Mouse (Mus musculus) yolk sac, embryonic 10.5 days (tissue): ENCODE measurements around the gene Ffar3.

ENCODE experiments used
- DNase-seq: peaks from one replicate; pipeline ENCODE4 v3.0.0-alpha.2; 2017; ENCODE audit warnings: low spot score

Ffar3 gene

DNA sequence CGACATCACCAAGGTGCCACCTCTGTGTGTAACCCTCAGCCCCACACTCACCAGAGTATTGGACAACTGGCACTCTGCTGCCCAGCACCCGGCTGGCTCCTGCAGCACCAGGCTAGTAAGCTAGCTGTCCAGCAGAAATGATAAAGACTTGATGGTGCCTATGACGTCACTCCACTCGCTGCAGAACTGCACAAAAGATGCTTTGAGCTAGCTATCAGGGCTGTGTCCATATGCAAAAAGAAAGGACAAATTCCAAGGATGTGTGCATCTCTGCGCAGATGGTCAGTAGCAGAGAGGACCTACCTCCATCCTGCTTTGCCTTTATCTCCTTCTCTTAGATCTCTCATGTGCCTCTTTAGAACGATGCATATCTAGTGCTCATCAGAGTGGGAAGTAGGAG is at the start of gene Ffar3:
Gene Ffar3 (minus strand): TSS at position 101 of the 400 bp plus-strand sequence.
- DNase-seq = no peak

DNA sequence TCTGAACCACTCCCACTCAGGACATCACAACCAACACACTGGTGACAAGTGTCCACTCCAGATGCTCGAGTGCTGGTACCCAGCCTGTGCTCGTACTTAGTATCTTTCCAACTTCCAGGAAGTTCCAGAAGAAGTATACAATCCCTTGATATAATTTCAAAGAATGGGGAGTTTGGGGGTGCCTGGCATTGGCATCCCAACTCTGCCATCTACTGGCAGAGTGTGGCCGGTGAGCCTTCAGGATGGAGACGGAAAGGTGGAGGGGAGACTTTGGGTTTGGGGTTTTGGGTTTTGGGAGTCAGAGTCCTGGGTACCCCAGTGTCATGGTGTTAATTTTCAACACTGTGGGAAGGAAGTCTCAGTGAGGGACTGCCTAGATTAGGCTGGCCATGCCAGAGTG is 48.1 kb upstream of the Ffar3 start:
- no peak for DNase-seq

DNA sequence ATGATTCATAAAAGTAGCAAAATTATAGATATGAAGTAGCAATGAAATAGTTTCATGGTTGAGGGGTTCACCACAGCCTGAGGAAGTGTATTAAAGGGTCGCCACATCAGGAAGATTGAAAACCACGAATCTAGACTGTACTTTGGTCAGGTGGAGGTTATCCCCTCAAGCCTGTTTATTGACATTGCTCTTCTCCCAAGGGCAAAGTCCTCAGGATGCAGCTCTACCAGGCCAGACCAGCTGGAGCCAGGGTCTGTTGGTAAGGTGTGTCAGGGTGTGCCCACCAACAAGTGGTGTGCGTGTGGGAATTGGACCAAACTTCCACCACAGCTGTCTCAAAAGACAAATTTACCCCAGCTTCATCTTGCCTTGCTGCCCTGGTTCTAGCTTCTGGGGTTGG is 39.2 kb upstream of the Ffar3 start:
- DNase-seq = peak; percentile 53

DNA sequence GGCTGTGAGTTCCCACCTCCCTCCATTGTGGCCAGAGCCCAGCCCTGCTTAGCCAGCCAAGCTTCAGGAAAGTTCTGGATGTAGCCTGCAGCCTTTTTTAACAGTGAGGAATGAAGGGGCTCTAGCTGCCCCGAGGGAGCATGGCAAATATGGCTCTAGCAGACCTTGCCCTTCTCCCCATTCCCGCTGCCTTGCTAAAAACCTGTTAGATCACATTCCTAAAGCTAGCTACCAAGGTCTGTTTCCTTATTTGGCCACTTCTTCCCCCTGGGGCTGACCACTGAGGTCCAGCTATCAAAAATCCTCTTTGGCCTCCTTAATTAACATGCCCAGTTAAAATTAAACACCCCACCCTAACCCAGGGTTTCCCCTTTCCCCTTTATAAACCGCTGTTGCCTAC is 36.5 kb upstream of the Ffar3 start:
- DNase-seq = no peak

GRCm38 (mm10) chr7:30891746-30892145 is 35.8 kb upstream of the Ffar3 start:
- no peak for DNase-seq

DNA sequence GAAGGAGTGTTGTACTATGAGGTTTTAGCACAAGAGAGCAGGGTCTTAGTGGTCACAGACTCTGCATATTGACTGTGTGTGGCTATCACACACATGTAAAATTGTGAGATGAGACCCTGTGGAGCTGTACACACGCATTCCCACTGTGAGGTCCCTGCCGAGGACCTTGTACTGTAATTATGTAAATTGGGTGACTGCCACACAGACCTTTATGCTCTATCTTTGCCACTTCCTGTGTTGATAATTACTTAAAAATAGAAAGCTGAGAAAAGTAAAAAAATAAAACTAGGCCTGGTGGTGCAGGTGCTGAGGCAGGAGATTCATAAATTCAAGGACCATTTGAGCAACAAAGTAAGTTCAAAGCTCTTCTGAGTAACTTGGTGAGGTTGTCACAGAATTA is 34.7 kb upstream of the Ffar3 start:
- DNase-seq = no peak

- no peak for DNase-seq
Observed at GRCm38 (mm10) chr7:30888786-30889185, 32.8 kb upstream of the Ffar3 start.

DNA sequence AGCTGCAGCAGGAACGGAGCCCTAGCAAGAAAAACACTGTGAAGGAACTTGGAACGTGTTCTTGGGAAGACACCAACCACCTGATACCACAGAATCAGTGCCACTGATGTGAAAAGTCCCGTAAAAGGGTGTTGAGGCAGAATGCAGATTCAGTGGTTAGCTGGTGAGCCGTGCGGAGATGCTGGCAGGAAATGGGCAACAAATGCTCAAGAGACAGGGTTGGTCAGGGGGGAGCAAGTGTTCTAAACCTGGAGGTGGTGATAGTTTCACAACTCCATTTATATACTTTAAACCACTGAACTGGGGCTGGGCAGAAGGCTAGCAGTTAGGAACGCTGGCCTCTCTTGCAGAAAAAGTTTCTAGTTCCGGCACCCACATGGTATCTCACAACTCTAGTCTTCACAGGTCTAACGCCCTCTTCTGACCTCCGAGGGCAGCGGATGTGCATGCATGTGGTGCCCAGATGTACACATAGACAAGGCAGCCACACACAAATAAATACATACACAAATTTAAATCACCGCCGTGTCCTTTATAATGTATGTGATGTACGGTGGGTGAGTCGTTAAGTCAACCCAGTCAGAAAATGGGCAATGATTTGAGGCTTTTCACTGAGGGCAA is 31.7 kb upstream of the Ffar3 start:
- DNase-seq = no peak

DNA sequence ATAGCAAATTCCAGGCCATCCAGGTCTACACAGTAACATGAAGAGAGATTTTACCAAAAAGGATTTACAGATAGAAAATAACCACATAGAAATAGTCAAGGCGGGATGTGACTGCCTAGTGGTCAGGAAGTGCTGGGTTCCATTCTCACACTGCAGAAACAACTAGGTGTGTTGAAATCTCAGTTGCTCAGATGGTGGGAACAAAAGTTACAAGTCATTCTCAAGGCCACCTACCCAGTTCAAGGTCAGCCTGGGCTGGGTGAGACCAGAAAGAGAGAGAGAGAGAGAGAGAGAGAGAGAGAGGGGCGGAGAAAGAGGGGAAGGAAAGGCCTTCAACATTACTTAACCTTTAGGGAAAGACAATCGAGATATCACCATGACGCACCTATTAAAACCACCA is 30.9 kb upstream of the Ffar3 start:
- no peak for DNase-seq

GRCm38 (mm10) chr7:30884047-30884446 is 28.1 kb upstream of the Ffar3 start:
- DNase-seq = no peak

- DNase-seq = no peak
Observed at GRCm38 (mm10) chr7:30881367-30881766, 25.4 kb upstream of the Ffar3 start.

GRCm38 (mm10) chr7:30880176-30880575 is 24.2 kb upstream of the Ffar3 start, which contains the start of gene Cd22:
TSS of gene Cd22 (minus strand) at chr7:30880342.
- DNase-seq = no peak

- no peak for DNase-seq
Observed at GRCm38 (mm10) chr7:30878950-30879349, 23.0 kb upstream of the Ffar3 start.

DNA sequence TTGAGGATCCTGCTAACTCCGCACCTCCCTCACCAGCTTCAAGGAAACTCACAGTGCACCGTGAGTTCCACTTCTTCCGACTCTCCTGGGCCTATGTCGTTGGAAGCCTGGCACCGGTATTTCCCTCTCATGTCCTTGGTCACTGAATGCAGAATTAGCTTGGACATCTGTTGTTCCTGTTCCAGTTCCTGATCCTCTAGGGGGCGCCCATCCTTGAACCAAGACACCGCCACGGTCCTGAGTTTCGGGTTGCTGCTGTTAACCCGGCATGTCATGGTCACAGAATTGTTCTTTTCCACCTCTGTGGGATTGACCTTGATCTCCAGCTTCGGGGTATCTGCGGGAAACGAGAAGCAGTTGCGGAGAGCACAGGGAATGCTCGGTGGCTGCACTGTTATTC is 17.1 kb upstream of the Ffar3 start:
- DNase-seq = peak; percentile 42

GRCm38 (mm10) chr7:30863386-30863785 is 7.4 kb upstream of the Ffar3 start:
- DNase-seq = no peak

DNA sequence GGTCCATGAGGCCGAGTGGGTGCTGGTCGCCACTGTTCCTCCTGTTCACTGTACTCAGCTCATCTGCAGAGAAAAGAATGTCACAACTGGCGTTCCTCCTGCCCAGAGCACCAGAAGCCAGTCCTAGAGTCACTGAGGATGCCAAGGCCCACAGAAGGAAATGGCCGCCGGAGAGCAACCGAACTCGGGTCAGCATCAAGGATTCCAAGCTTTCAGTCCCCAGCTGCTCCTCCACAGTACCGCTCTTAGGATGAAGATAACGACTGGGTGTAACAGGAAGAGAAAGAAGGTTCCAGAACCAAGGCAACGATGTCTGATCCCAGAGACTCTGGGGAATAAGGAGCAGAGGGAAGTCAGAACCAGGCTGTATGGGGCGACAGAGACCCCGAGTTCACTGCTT is 5.5 kb upstream of the Ffar3 start, which contains the start of gene Ffar1:
Gene Ffar1 (minus strand): TSS at position 101 of the 400 bp plus-strand sequence.
- DNase-seq = no peak

- peak; percentile 52 for DNase-seq
Observed at GRCm38 (mm10) chr7:30859635-30860402, 3.8 kb upstream of the Ffar3 start.

DNA sequence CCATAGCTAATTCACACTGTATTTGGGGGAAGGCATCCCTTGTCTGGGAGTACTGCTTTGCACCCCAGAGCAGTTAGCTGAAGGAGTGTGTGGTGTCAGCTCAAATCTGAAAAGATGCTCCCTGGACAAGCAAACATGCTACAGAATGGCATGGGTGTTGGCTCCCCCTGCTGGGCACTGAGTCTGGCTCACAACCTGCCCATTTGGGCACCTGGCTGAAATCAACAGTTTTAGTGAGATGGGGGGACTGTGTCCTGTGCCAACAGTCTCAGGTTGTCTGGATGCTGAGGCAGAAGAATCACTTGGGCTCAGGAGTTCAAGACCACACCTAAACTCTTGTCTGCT is 3.3 kb upstream of the Ffar3 start:
- peak; percentile 45 for DNase-seq

- no peak for DNase-seq
Observed at GRCm38 (mm10) chr7:30857746-30858145, 1.8 kb upstream of the Ffar3 start.

DNA sequence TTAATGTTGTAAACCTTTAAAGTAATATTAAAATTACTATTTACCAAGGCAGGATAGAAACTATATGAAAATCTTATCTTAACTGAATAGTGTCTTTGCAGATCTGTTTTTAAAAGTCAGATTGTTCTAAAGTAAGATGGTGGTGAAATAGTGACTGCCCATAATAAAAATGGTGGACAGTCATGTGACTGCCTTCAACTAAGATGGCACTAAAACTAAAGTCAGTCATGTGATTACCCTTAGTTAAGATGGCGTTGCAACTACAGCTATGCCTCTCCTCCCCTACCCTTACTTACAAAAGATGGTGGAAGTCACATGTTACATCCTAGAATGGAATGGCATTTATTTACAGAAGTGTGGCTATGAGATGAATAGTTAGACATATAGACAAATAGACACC is 4.6 kb downstream of the Ffar3 start:
- DNase-seq = no peak

DNA sequence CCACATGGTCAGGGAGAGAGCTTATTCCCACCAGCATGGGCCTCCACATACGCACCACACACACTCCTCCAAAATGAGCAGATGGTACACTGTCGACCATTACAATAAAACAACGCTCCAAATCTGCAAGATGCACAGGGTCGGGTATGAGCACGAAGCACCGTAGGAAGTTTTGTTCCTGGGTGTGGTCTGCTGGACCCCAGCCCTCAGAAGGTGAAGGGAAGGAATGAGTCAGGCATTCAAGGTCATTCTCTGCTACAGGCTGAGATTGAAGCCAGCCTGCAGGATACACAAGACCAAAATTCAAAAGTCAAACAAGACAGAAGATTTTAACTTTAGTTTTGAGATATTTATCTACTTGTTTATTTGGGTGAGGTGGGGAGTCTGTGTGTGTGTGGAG is 8.0 kb downstream of the Ffar3 start:
- DNase-seq = no peak

DNA sequence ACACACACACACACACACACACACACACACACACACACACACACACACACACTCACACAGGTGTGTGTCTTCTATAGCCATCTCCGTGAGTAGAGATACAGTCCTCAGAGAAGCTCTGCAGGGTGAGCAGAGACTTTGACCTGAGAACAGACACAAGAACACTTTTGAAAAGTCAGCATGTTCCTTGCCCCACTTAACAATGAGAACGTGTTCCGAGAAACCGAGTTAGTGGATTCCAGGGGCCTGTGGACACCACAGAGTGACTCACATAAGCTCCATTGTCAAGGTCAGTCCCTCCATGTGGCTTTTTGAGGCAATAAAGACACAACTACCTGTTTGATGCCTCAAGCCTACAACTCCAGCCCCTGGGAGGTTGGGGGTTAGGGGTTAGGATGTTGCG is 8.6 kb downstream of the Ffar3 start:
- no peak for DNase-seq

- DNase-seq = peak; percentile 52
Observed at GRCm38 (mm10) chr7:30846505-30847053, 9.4 kb downstream of the Ffar3 start.
